Mouse (Mus musculus) leukemia stem cell, adult 10-12 weeks (primary cell): Measurements from ENCODE around the gene Olfr1079. TPM values are rescaled to one million over a fixed set of nuclear protein-coding genes. Genes with fewer than 3 reads are reported as not detected.

Source experiments
- polyA plus RNA-seq: library from polyadenylated mRNA; stranded (reverse); fragments of >175 nt; gene quantifications from 2 replicates; pipeline ENCODE4 v1.2.3, GENCODE M21; 2012; ENCODE audit warnings: low replicate concordance

Olfr1079 gene
- polyA plus RNA-seq: not detected in 2 replicates

DNA sequence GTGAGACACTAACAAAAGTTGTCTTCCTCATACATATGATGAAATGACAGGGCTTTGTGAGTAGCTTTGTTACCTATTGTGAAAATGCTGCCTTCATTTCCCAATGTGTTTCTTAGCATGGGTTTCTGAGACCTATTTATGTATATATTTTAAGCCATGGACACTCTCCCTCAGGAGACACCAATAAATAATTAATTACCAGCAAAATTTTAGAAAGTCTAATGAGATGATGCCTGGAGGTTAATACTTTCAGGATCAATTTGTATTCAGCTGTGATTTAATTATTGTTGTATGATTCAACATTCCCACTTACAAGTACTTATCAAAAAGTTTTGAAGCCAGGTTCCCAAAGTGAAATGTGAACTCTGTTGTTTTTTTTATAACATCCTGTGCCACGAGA is at the start of gene Olfr1079:
Gene Olfr1079 (minus strand): TSS at position 101 of the 400 bp plus-strand sequence.

DNA sequence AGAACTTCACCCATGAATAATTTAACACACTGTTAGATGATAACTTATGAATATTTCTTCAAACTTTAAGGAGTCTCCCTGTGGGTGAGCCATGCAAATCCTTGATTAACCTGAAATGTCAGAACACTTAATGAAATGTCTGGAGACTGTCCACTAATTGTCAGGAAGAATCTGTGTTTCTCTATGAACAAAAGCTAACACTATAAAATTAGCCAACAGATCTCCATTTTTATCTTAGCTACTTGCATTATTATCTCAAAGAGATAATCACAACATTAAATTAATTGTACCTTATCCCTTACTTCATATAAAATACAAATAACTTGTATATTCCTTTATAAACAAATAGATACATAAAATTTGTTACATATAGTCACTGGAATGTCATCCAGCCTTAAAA is 15.9 kb upstream of the Olfr1079 start, which contains the start of gene Olfr1080:
Gene Olfr1080 (minus strand): TSS at position 101 of the 400 bp plus-strand sequence.

DNA sequence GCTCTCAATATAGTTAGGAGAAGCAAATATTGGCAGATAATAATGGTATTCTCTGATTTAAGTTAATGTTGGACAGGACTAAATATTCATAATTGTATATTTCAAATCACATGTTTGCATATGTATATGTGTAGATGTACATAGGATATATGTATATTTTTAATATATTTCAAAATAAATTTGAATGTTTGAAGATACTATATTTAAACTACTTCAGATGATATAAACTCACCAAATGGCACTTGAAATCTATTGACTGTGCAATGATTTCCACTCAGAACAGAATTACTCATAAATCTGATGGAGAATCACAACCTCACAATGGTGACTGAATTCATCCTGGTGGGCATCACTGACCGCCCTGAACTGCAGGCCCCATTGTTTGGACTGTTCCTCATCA is 34.1 kb downstream of the Olfr1079 start, which contains the start of gene Olfr1076:
Gene Olfr1076 (plus strand): TSS at position 301 of the 400 bp plus-strand sequence.

DNA sequence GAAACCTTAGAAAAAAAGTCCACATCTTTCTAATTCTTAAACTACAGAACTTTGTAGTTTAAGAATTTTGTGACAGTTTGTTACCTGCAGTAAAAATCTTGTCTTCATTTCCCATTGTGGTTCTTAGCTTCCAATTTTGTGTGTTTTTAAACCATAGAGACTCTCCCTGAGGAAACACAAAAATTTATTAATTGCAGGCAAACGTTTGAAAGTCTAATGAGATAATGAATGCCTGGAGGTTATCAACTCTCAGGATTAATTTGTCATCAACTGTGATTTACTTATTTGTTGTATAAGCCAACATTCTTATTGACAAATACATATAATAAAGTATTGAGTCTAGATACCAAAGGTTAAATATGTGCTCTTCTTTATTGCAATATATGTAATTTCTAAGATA is 55.0 kb downstream of the Olfr1079 start, which contains the start of gene Olfr228:
Gene Olfr228 (minus strand): TSS at position 101 of the 400 bp plus-strand sequence.

Other genes starting within 250 kb of the Olfr1079 start
- gene Olfr1053, start 227.2 kb downstream of the Olfr1079 start, polyA plus RNA-seq: not detected in 2 replicates
- not detected in 2 replicates for gene Olfr1054, start 207.0 kb downstream of the Olfr1079 start, polyA plus RNA-seq
- not detected in 2 replicates for gene Olfr1055, start 192.2 kb downstream of the Olfr1079 start, polyA plus RNA-seq
- not detected in 2 replicates for gene Olfr1056, start 180.0 kb downstream of the Olfr1079 start, polyA plus RNA-seq
- not detected in 2 replicates for gene Olfr1057, start 164.1 kb downstream of the Olfr1079 start, polyA plus RNA-seq
- not detected in 2 replicates for gene Olfr1058, start 153.9 kb downstream of the Olfr1079 start, polyA plus RNA-seq
- gene Olfr1061, start 128.4 kb downstream of the Olfr1079 start, polyA plus RNA-seq: not detected in 2 replicates
- not detected in 2 replicates for gene Olfr1062, start 115.7 kb downstream of the Olfr1079 start, polyA plus RNA-seq
- gene Olfr1065, start 91.9 kb downstream of the Olfr1079 start, polyA plus RNA-seq: not detected in 2 replicates
- not detected in 2 replicates for gene Olfr1066, start 86.2 kb downstream of the Olfr1079 start, polyA plus RNA-seq
- gene Olfr228, start 55.1 kb downstream of the Olfr1079 start, polyA plus RNA-seq: not detected in 2 replicates
- not detected in 2 replicates for gene Olfr1076, start 34.0 kb downstream of the Olfr1079 start, polyA plus RNA-seq
- not detected in 2 replicates for gene Olfr1080, start 15.8 kb upstream of the Olfr1079 start, polyA plus RNA-seq
- not detected in 2 replicates for gene Olfr1082, start 56.5 kb upstream of the Olfr1079 start, polyA plus RNA-seq
- not detected in 2 replicates for gene Olfr1084, start 97.2 kb upstream of the Olfr1079 start, polyA plus RNA-seq
- not detected in 2 replicates for gene Olfr1085, start 119.5 kb upstream of the Olfr1079 start, polyA plus RNA-seq
- gene Olfr1086, start 137.6 kb upstream of the Olfr1079 start, polyA plus RNA-seq: not detected in 2 replicates
- gene Olfr1087, start 155.9 kb upstream of the Olfr1079 start, polyA plus RNA-seq: 0.05 TPM in 1 of 2 replicates, not detected in the other
- not detected in 2 replicates for gene Olfr1089, start 191.2 kb upstream of the Olfr1079 start, polyA plus RNA-seq
- not detected in 2 replicates for gene Olfr1090, start 216.5 kb upstream of the Olfr1079 start, polyA plus RNA-seq
- gene Olfr1093, start 240.0 kb upstream of the Olfr1079 start, polyA plus RNA-seq: not detected in 2 replicates